Mouse (Mus musculus) stomach, embryonic 15.5 days (tissue): ENCODE measurements at regions not wholly inside any gene's neighbourhood (a gene's known extent, or its start where the extent isn't known, plus 50 kb on each side); places are given as distances from the start of the nearest gene placed in this dataset.

ENCODE experiments used
- ATAC-seq: fragments of 200-750 bp; cut with Nextera tagmentation; 2 replicates; pipeline ENCODE4 v1.8.0; 2017; ENCODE audit warnings: low read depth, moderate number of reproducible peaks, moderate TSS enrichment; ENCODE audit not compliant: insufficient read depth, low FRiP score
- H3K27ac ChIP-seq: fragments of 300-500 bp; sonication (generic); 2 replicates; pipeline ENCODE4 v1.5.1; 2015; ENCODE audit warnings: mild to moderate bottlenecking, inconsistent platforms
- H3K27me3 ChIP-seq: fragments of 300-500 bp; sonication (generic); replicated peaks from 2 replicates; pipeline ENCODE4 v1.6.1; 2015; ENCODE audit warnings: inconsistent platforms
- H3K36me3 ChIP-seq: fragments of 300-500 bp; sonication (generic); 2 replicates; pipeline ENCODE4 v1.6.1; 2015; ENCODE audit warnings: inconsistent platforms
- H3K4me1 ChIP-seq: fragments of 300-500 bp; sonication (generic); 2 replicates; pipeline ENCODE4 v1.6.1; 2015; ENCODE audit warnings: inconsistent platforms
- H3K4me2 ChIP-seq: fragments of 300-500 bp; sonication (generic); 2 replicates; pipeline ENCODE4 v1.6.1; 2015; ENCODE audit warnings: mild to moderate bottlenecking, inconsistent platforms
- H3K4me3 ChIP-seq: fragments of 300-500 bp; sonication (generic); replicated peaks from 2 replicates; pipeline ENCODE4 v1.5.1; 2015; ENCODE audit warnings: inconsistent platforms
- H3K9ac ChIP-seq: fragments of 300-500 bp; sonication (generic); 2 replicates; pipeline ENCODE4 v1.6.1; 2015; ENCODE audit warnings: inconsistent platforms
- H3K9me3 ChIP-seq: fragments of 300-500 bp; sonication (generic); 2 replicates; pipeline ENCODE4 v1.6.1; 2016; ENCODE audit warnings: inconsistent platforms
- WGBS: fragments of 180-500 bp; shearing (Covaris S2); methylation state at CpG from one replicate; pipeline ENCODE4 v1.1.7; 2015; 5-methylcytosine and 5-hydroxymethylcytosine counted together

DNA sequence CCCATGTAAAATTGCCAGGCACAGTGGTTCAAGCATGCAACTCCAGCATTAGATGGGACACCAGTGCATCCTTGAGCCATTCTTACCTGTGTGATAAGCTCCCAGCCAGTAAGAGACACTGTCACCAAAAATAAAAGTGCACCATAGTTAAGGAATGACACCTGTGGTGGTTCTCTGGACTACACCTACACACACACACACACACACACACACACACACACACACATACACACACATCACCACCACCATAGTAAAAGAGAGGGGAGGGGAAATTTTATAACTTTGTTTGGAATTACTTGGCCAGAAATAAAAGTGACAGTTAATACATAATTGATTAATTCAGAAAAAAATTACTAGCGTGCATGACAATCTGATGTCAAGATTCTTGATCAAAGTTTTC, 175.1 kb upstream of the Gm11232 start:
- no peak for ATAC-seq
- Histone ChIP-seq H3K27ac (no peak overlapping the region), H3K27me3 (no peaks in the 10 kb centered on the region), H3K4me3 (no peak overlapping the region), H3K9me3 (no peaks in the 10 kb centered on the region), H3K36me3 (no peaks in the 10 kb centered on the region), H3K9ac (no peak overlapping the region), H3K4me2 (no peak overlapping the region), H3K4me1 (no peaks in the 10 kb centered on the region)
- 76% methylated on average over 1 of the region's 1 CpGs for WGBS

- no peak overlapping the region for H3K9ac ChIP-seq
- H3K4me2 ChIP-seq, result no peak overlapping the region
- no peak overlapping the region for H3K27ac ChIP-seq
- ATAC-seq, result no peak
- no peaks in the 10 kb centered on the region for H3K4me1 ChIP-seq
- H3K27me3 ChIP-seq, result no peaks in the 10 kb centered on the region
- no peaks in the 10 kb centered on the region for H3K9me3 ChIP-seq
- H3K4me3 ChIP-seq, result no peak overlapping the region
- 46% methylated on average over 1 of the region's 1 CpGs for WGBS
- no peaks in the 10 kb centered on the region for H3K36me3 ChIP-seq
Measured at GRCm38 (mm10) chr4:71911551-71911950, 153.8 kb upstream of the Gm11232 start.

DNA sequence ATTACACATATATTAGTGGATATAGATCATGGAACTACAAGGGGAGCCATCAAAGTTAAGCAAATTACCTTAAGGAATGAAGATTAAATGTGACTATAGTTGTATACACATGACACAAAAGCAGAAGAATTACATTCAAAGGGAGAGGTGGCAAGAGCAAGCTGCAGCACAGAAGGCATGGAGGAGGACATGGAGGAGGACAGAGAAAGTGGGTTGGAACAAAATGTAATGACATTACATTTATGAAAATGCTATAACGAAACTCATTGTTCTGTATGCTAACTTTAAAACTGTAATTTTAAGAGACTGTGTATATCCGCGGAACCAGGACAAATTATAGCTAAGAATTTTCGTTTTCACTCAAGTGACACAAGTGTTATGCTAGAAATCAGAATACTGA, 117.9 kb upstream of the Gm11232 start:
- H3K4me3 ChIP-seq, result no peak overlapping the region
- no peak overlapping the region for H3K27ac ChIP-seq
- no peaks in the 10 kb centered on the region for H3K36me3 ChIP-seq
- no peaks in the 10 kb centered on the region for H3K9me3 ChIP-seq
- no peak for ATAC-seq
- H3K4me2 ChIP-seq, result no peak overlapping the region
- H3K27me3 ChIP-seq, result no peaks in the 10 kb centered on the region
- H3K4me1 ChIP-seq, result no peaks in the 10 kb centered on the region
- WGBS, result 89% methylated on average over 4 of the region's 4 CpGs
- no peak overlapping the region for H3K9ac ChIP-seq

DNA sequence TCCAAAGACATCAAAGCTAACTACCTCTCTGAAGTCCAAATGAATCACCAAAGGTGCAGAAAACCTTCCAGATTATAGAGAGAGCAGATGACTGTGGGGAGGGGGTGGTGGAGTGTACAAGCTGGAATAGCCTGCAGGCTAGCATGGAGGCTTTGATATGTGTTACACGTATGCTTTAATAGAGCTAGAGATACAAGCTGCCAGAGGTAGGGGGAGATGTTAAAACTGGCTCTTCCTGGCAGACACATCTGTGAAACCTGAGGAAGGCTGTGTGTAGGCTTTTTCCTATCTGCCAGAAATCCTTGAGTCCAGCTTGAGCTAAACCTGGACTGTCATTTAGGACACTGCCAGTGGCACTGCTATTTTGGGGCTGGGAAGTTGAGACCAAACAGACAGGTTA, 109.2 kb upstream of the Gm11232 start:
- Histone ChIP-seq H3K9ac (no peak overlapping the region), H3K9me3 (no peaks in the 10 kb centered on the region), H3K4me1 (no peaks in the 10 kb centered on the region), H3K36me3 (no peaks in the 10 kb centered on the region), H3K27ac (no peak overlapping the region), H3K4me3 (no peak overlapping the region), H3K4me2 (no peak overlapping the region), H3K27me3 (no peaks in the 10 kb centered on the region)
- 52% methylated on average over 1 of the region's 1 CpGs for WGBS
- no peak for ATAC-seq

GRCm38 (mm10) chr4:71841833-71842232, 84.1 kb upstream of the Gm11232 start:
- H3K4me3 ChIP-seq, result no peak overlapping the region
- no peak for ATAC-seq
- H3K4me2 ChIP-seq, result no peak overlapping the region
- WGBS, result 43% methylated on average over 3 of the region's 3 CpGs
- H3K9ac ChIP-seq, result no peak overlapping the region
- no peaks in the 10 kb centered on the region for H3K4me1 ChIP-seq
- H3K9me3 ChIP-seq, result no peaks in the 10 kb centered on the region
- no peaks in the 10 kb centered on the region for H3K36me3 ChIP-seq
- no peak overlapping the region for H3K27ac ChIP-seq
- no peaks in the 10 kb centered on the region for H3K27me3 ChIP-seq

DNA sequence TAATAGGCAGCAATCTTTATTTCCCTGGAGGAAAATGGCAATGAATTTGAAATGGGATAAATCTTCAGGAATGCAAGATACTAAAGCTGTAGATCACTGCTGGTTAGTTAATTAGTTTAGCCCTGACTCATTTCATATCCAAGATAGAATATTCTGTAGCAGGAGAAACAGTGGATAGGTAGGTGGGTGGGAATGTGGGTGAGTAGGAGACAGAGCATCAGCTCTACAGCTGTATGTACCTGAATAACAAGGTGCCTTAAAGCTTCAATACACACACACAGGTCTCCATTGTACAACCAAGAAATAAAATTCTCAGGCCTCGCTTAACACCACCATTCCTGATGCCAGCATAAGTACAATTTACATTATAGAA, 83.0 kb upstream of the Gm11232 start:
- H3K4me1 ChIP-seq, result no peaks in the 10 kb centered on the region
- no peak overlapping the region for H3K27ac ChIP-seq
- no peaks in the 10 kb centered on the region for H3K36me3 ChIP-seq
- no peaks in the 10 kb centered on the region for H3K27me3 ChIP-seq
- H3K9ac ChIP-seq, result no peak overlapping the region
- no peak overlapping the region for H3K4me3 ChIP-seq
- no peak overlapping the region for H3K4me2 ChIP-seq
- ATAC-seq, result no peak
- no peaks in the 10 kb centered on the region for H3K9me3 ChIP-seq
- 84% methylated on average over 1 of the region's 1 CpGs for WGBS

DNA sequence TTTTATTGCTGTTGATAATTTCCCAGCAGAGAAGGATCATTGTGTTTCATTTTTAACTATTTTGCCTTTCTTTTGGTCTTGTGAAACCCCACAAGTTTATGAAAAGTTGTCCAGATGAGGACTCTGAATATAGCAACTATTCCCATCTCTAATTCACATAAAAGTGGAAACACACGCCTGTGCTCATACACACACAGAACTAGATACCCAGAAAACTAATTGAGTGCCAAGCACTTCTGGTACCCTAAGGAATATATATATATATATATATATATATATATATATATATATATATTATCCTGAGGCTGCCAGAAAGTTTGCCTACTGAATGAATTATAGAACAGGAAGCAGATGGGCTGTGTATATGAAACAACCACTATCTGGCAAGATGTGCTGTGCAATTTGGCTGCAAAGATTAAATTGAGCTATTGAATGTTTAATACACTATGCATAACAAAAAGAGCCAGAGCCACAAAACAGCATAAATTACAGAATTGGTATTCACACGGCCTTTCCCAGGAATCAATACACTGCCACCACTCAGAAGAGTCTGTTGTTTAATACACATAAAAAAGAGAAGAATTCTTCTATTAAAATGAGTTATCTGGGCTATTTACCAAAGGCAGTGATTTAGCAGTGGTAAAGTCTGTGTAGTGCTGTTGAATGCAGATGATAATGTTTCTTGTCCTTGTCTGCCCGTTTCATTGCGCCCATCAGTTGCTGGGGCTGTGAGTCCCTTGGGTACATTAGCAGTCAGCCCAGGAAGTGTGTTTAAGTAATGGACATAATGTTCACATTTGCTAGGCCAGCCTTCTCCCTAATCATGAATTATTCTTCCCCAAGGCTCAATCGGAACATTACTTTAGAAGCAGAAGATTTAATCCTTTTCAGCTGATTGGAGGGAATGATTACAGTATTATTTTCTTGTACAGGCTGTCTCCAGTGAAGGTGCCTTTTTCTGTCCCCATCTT, 82.3 kb upstream of the Gm11232 start:
- H3K27ac ChIP-seq, result no peak overlapping the region

GRCm38 (mm10) chr4:71839134-71839802, 81.5 kb upstream of the Gm11232 start:
- 51% methylated on average over 3 of the region's 3 CpGs for WGBS
- H3K4me2 ChIP-seq, result no peak overlapping the region
- H3K9ac ChIP-seq, result no peak overlapping the region
- no peak overlapping the region for H3K4me3 ChIP-seq
- H3K27me3 ChIP-seq, result no peaks in the 10 kb centered on the region
- no peaks in the 10 kb centered on the region for H3K9me3 ChIP-seq
- no peaks in the 10 kb centered on the region for H3K36me3 ChIP-seq
- ATAC-seq, result no peak; the same call in 1 of the 2 replicates
- no peaks in the 10 kb centered on the region for H3K4me1 ChIP-seq
- H3K27ac ChIP-seq, result no peak overlapping the region

More for the DNA sequence above, 82.3 kb upstream of the Gm11232 start:
- no peaks in the 10 kb centered on the region for H3K36me3 ChIP-seq
- WGBS, result 55% methylated on average over 5 of the region's 5 CpGs
- no peaks in the 10 kb centered on the region for H3K4me1 ChIP-seq
- H3K4me2 ChIP-seq, result no peak overlapping the region
- no peaks in the 10 kb centered on the region for H3K9me3 ChIP-seq
- no peaks in the 10 kb centered on the region for H3K27me3 ChIP-seq
- no peak overlapping the region for H3K4me3 ChIP-seq
- ATAC-seq, result no peak
- no peak overlapping the region for H3K9ac ChIP-seq

DNA sequence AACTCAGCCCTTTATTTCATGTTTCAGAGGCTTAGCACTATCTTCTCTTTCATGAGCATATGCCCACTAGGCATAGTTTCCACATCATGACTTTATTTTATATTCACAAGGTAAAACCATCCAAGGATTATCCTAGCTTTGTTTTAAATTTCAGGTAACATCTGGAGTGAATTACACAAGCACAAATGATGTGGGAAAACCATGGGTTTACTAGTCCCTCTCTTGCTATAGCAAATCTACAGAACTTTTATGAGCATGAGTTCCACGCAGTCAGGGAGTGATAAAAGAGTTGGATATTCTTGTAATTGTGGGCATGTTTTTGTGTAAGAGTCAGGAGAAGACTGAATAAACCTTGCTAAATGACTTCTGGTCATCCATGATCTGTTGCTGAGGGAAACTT, 78.0 kb upstream of the Gm11232 start:
- Histone ChIP-seq H3K27ac (no peak overlapping the region), H3K4me1 (no peaks in the 10 kb centered on the region), H3K4me2 (no peak overlapping the region), H3K9ac (no peak overlapping the region), H3K4me3 (no peak overlapping the region), H3K9me3 (no peaks in the 10 kb centered on the region), H3K36me3 (no peaks in the 10 kb centered on the region), H3K27me3 (no peaks in the 10 kb centered on the region)
- no peak for ATAC-seq
- 74% methylated on average over 1 of the region's 1 CpGs for WGBS

DNA sequence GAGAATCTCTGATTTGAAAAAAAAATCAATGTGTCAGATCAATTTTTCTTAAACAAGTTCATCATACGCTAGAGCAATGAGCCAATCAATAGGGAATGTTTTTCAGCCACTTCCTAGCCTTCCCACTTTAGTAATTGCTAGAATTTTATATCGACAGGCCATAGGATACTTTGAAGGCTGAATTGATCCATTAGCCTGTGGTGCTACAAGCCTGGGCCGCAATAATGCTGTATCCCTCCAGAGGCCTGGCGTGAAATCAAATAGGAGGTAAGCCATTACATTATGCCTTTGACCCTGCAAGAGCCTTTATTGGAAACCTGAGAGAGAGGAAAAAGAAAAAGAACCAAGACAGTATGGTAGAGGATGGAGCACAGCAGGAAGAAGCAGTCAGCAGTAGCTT, 53.7 kb upstream of the Gm11232 start:
- Histone ChIP-seq H3K9ac (no peak overlapping the region), H3K27me3 (no peaks in the 10 kb centered on the region), H3K4me1 (no peaks in the 10 kb centered on the region), H3K27ac (no peak overlapping the region), H3K4me2 (no peak overlapping the region), H3K36me3 (no peaks in the 10 kb centered on the region), H3K4me3 (no peak overlapping the region), H3K9me3 (no peaks in the 10 kb centered on the region)
- no peak for ATAC-seq
- 86% methylated on average over 4 of the region's 4 CpGs for WGBS

DNA sequence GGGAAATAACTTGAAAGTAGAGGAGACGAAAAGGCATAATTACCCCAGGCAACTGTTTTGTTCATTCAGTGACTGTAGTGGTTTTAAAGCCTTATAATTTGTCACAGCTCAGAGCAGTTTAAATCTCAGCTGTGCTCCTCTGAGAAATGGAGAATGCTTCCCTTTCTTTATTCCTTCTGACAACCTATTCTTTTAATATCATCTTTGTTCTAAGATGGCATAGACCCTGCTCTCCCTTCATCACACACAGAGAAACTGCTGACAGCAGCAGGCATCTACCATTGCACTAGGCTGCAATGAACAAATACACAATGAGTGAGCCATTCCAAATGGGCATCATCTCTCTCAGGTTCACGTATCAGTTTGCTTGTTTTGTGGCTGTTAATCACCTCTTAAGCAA, 50.5 kb upstream of the Gm11232 start:
- ATAC-seq, result no peak
- H3K27me3 ChIP-seq, result no peaks in the 10 kb centered on the region
- H3K27ac ChIP-seq, result no peak overlapping the region
- no peaks in the 10 kb centered on the region for H3K36me3 ChIP-seq
- no peak overlapping the region for H3K9ac ChIP-seq
- H3K4me3 ChIP-seq, result no peak overlapping the region
- no peak overlapping the region for H3K4me2 ChIP-seq
- no peaks in the 10 kb centered on the region for H3K4me1 ChIP-seq
- 42% methylated on average over 2 of the region's 2 CpGs for WGBS
- H3K9me3 ChIP-seq, result no peaks in the 10 kb centered on the region
